23 mouse cellular contexts compared by ENCODE assay signal in genomic region chr4:84079516-84079915, GRCm38 (mm10).
DNase-seq lines count a peak whose midpoint lies in the region; ATAC-seq lines count a peak whose summit lies in the region.
"Had no signal": no experiment of that assay in that cellular context is flagged by ENCODE, and none has a peak within 500 bp of the region (broad histone marks: within the 10 kb centered on the region; RNA-seq: fewer than 3 reads in every experiment).

No protein-coding gene starts in this region.

- ATAC-seq in kidney, embryonic 16.5 days (ENCODE audit: low FRiP score, low TSS enrichment): no peak
- ATAC-seq in neural tube, embryonic 13.5 days (ENCODE audit: low read depth): no peak
- peak; percentile 75 for ATAC-seq in granulocyte monocyte progenitor cell, adult 5-6 weeks (replicated peaks; ENCODE audit: poor library complexity, severe bottlenecking)
- ATAC-seq: forebrain, embryonic 14.5 days; forebrain, embryonic 16.5 days had no signal

- H3K36me3 ChIP-seq in kidney, embryonic 16.5 days (ENCODE audit: insufficient read depth, low read length): no peaks in the 10 kb centered on the region
- H3K36me3 ChIP-seq in neural tube, embryonic 13.5 days: no peaks in the 10 kb centered on the region
- H3K36me3 ChIP-seq: embryonic facial prominence, embryonic 13.5 days; embryonic facial prominence, embryonic 15.5 days; forebrain, embryonic 10.5 days; forebrain, embryonic 12.5 days had no signal

- WGBS in kidney, embryonic 16.5 days: 88% methylated on average over 2 of the region's 2 CpGs
- 91% methylated on average over 2 of the region's 2 CpGs for WGBS in neural tube, embryonic 13.5 days

- no peaks in the 10 kb centered on the region for H3K9me3 ChIP-seq in kidney, embryonic 16.5 days (ENCODE audit: low read length)
- H3K9me3 ChIP-seq in neural tube, embryonic 13.5 days: no peaks in the 10 kb centered on the region
- H3K9me3 ChIP-seq: embryonic facial prominence, embryonic 13.5 days; embryonic facial prominence, embryonic 15.5 days; forebrain, embryonic 10.5 days; forebrain, embryonic 12.5 days had no signal

- H3K27me3 ChIP-seq in kidney, embryonic 16.5 days (ENCODE audit: insufficient read depth, low read length): no peaks in the 10 kb centered on the region
- H3K27me3 ChIP-seq in neural tube, embryonic 13.5 days: no peaks in the 10 kb centered on the region
- H3K27me3 ChIP-seq: embryonic facial prominence, embryonic 13.5 days; embryonic facial prominence, embryonic 15.5 days; forebrain, embryonic 12.5 days had no signal

- DNase-seq in kidney, adult 9 months: no peak
- no peak for DNase-seq in neural tube, embryonic 10.5 days (ENCODE audit: extremely low spot score, low spot score)
- DNase-seq in urinary bladder, adult 18-20 months (ENCODE audit: low spot score in 2 of 2): no peak
- DNase-seq in adrenal gland, adult (ENCODE audit: inconsistent age in 2 of 2, low spot score in 1 of 2): no peak
- DNase-seq: adrenal gland, adult 8-10 months; adrenal gland, postnatal 14 days; adrenal gland, postnatal 36 days; cerebellum, adult 11-12 months; cerebellum, adult 2 months; cerebellum, adult 9-10 months; cerebellum, postnatal 10 days; cerebellum, postnatal 25 days; embryo, embryonic 11 days had no signal

- H3K4me3 ChIP-seq in kidney, embryonic 16.5 days (ENCODE audit: low read length): no peak overlapping the region
- no peak overlapping the region for H3K4me3 ChIP-seq in neural tube, embryonic 13.5 days
- H3K4me3 ChIP-seq: embryonic facial prominence, embryonic 13.5 days; embryonic facial prominence, embryonic 15.5 days; erythroblast, embryonic 14.5 days; forebrain, embryonic 10.5 days; forebrain, embryonic 12.5 days had no signal

- H3K4me1 ChIP-seq in kidney, embryonic 16.5 days (ENCODE audit: insufficient read depth, low read length): no peaks in the 10 kb centered on the region; the same call in 1 of the 2 replicates
- no peaks in the 10 kb centered on the region for H3K4me1 ChIP-seq in neural tube, embryonic 13.5 days (replicated peaks)
- H3K4me1 ChIP-seq: embryonic facial prominence, embryonic 13.5 days; embryonic facial prominence, embryonic 15.5 days; forebrain, embryonic 10.5 days; forebrain, embryonic 12.5 days had no signal

- no peak overlapping the region for H3K9ac ChIP-seq in kidney, embryonic 16.5 days (replicated peaks; ENCODE audit: low read length)
- no peak overlapping the region for H3K9ac ChIP-seq in neural tube, embryonic 13.5 days
- H3K9ac ChIP-seq: embryonic facial prominence, embryonic 13.5 days; embryonic facial prominence, embryonic 15.5 days; forebrain, embryonic 12.5 days had no signal

- no peak overlapping the region for H3K4me2 ChIP-seq in kidney, embryonic 16.5 days (replicated peaks; ENCODE audit: low read depth, low read length)
- no peak overlapping the region for H3K4me2 ChIP-seq in neural tube, embryonic 13.5 days
- H3K4me2 ChIP-seq: embryonic facial prominence, embryonic 13.5 days; embryonic facial prominence, embryonic 15.5 days; forebrain, embryonic 12.5 days had no signal

- peak overlapping the region; percentile 37; the same call in 1 of the 2 replicates for H3K27ac ChIP-seq in kidney, embryonic 16.5 days (ENCODE audit: low read length)
- 0 out of 2 replicates have a peak overlapping the region, but pooled peaks have one; percentile 6 for H3K27ac ChIP-seq in neural tube, embryonic 13.5 days (replicated peaks)
- H3K27ac ChIP-seq: embryonic facial prominence, embryonic 13.5 days; embryonic facial prominence, embryonic 15.5 days; forebrain, embryonic 10.5 days; forebrain, embryonic 12.5 days had no signal
